Comparison of ENCODE assay signal across 8 mouse cellular contexts in genomic region chr19:31763951-31764800, GRCm38 (mm10). TPM values are rescaled to one million over a fixed set of nuclear protein-coding genes. Genes with fewer than 3 reads are reported as not detected.
A peak's percentile ranks its signal among the peaks of the same experiment; 100 is the strongest.
DNase-seq lines count a peak whose midpoint lies in the region; ATAC-seq and TF ChIP-seq lines count a peak whose summit lies in the region.

No protein-coding gene starts in this region.

- H3K27ac ChIP-seq in left cerebral cortex, adult 2 months: peak overlapping the region; percentile 44; the same call in 1 of the 2 replicates
- no peak overlapping the region for H3K27ac ChIP-seq in bone marrow macrophage, adult 2 months (ENCODE audit: insufficient read depth, low read depth, low read length)
- no peak overlapping the region; the same call in 1 of the 2 replicates for H3K27ac ChIP-seq in hindbrain, embryonic 16.5 days (ENCODE audit: low read depth, low read length)
- peak overlapping the region; percentile 36 for H3K27ac ChIP-seq in liver, embryonic 12.5 days
- no peak overlapping the region for H3K27ac ChIP-seq in midbrain, embryonic 16.5 days (ENCODE audit: low read length)

- under 1% methylated on average over 55 of the region's 56 CpGs for WGBS in hindbrain, embryonic 16.5 days
- under 1% methylated on average over 56 of the region's 56 CpGs for WGBS in liver, embryonic 12.5 days (ENCODE audit: insufficient replicate concordance)
- WGBS in midbrain, embryonic 16.5 days: under 1% methylated on average over 56 of the region's 56 CpGs

- H3K9ac ChIP-seq in hindbrain, embryonic 16.5 days (ENCODE audit: low read depth, low read length): peak overlapping the region; percentile 63
- peak overlapping the region; percentile 63 for H3K9ac ChIP-seq in liver, embryonic 12.5 days
- H3K9ac ChIP-seq in midbrain, embryonic 16.5 days (ENCODE audit: low read depth, low read length): peak overlapping the region; percentile 59

- peak; percentile 46; the same call in 1 of the 2 replicates for ATAC-seq in hindbrain, embryonic 16.5 days
- peak; percentile 46 for ATAC-seq in liver, embryonic 12.5 days
- ATAC-seq in midbrain, embryonic 16.5 days: peak; percentile 49

- H3K4me3 ChIP-seq in left cerebral cortex, adult 2 months: peak overlapping the region; percentile 53
- peak overlapping the region; percentile 62 for H3K4me3 ChIP-seq in bone marrow macrophage, adult 2 months (ENCODE audit: insufficient read depth, low read length)
- peak overlapping the region; percentile 58 for H3K4me3 ChIP-seq in hindbrain, embryonic 16.5 days (ENCODE audit: low read length)
- peak overlapping the region; percentile 65 for H3K4me3 ChIP-seq in liver, embryonic 12.5 days
- peak overlapping the region; percentile 46 for H3K4me3 ChIP-seq in midbrain, embryonic 16.5 days (ENCODE audit: low read depth, low read length)

- H3K9me3 ChIP-seq in hindbrain, embryonic 16.5 days (ENCODE audit: control insufficient read depth, low read length): no peaks in the 10 kb centered on the region
- H3K9me3 ChIP-seq in liver, embryonic 12.5 days (replicated peaks): no peaks in the 10 kb centered on the region
- no peaks in the 10 kb centered on the region for H3K9me3 ChIP-seq in midbrain, embryonic 16.5 days (replicated peaks; ENCODE audit: control insufficient read depth, low read length, poor library complexity, severe bottlenecking)

- peaks cover 8% of the 10 kb centered on the region for H3K4me1 ChIP-seq in bone marrow macrophage, adult 2 months (ENCODE audit: control insufficient read depth, insufficient read depth, low read length)
- H3K4me1 ChIP-seq in hindbrain, embryonic 16.5 days (ENCODE audit: control insufficient read depth, insufficient read depth, low read depth, low read length): peaks cover 27% of the 10 kb centered on the region
- peaks cover 37% of the 10 kb centered on the region for H3K4me1 ChIP-seq in liver, embryonic 12.5 days
- peaks cover 26% of the 10 kb centered on the region; the same call in 1 of the 2 replicates for H3K4me1 ChIP-seq in midbrain, embryonic 16.5 days (ENCODE audit: control insufficient read depth, insufficient read depth, low read length)

- no peak; the same call in 1 of the 2 replicates for TF ChIP-seq CTCF in left cerebral cortex, adult 2 months (IDR thresholded peaks at IDR 0.05)
- TF ChIP-seq CTCF in bone marrow macrophage, adult 2 months (IDR thresholded peaks at IDR 0.05; ENCODE audit: low read depth, low read length): no peak

- intact Hi-C loops in left cerebral cortex, adult 2 months (cut with DNase I): no loop called here

- H3K4me2 ChIP-seq in hindbrain, embryonic 16.5 days (ENCODE audit: low read length): peak overlapping the region; percentile 99
- peak overlapping the region; percentile 88 for H3K4me2 ChIP-seq in liver, embryonic 12.5 days
- peak overlapping the region; percentile 95 for H3K4me2 ChIP-seq in midbrain, embryonic 16.5 days (ENCODE audit: low read length)

- no peak for TF ChIP-seq POLR2A in bone marrow macrophage, adult 2 months (IDR thresholded peaks at IDR 0.05; ENCODE audit: borderline replicate concordance, low read depth, low read length)

- H3K36me3 ChIP-seq in hindbrain, embryonic 16.5 days (ENCODE audit: control insufficient read depth, insufficient read depth, low read length): no peaks in the 10 kb centered on the region
- no peaks in the 10 kb centered on the region for H3K36me3 ChIP-seq in liver, embryonic 12.5 days
- H3K36me3 ChIP-seq in midbrain, embryonic 16.5 days (ENCODE audit: control insufficient read depth, insufficient read depth, low read length): no peaks in the 10 kb centered on the region

- peaks cover 11% of the 10 kb centered on the region; the same call in 1 of the 2 replicates for H3K27me3 ChIP-seq in hindbrain, embryonic 16.5 days (replicated peaks; ENCODE audit: control insufficient read depth, insufficient read depth, low read length)
- H3K27me3 ChIP-seq in liver, embryonic 12.5 days (replicated peaks): peaks cover 43% of the 10 kb centered on the region
- peaks cover 14% of the 10 kb centered on the region for H3K27me3 ChIP-seq in midbrain, embryonic 16.5 days (ENCODE audit: control insufficient read depth, insufficient read depth, low read depth, low read length)

- DNase-seq in left cerebral cortex, adult 2 months (ENCODE audit: extremely low spot score in 1 of 2, low spot score in 2 of 2): peak; percentile 13 to 15
- no peak for DNase-seq in left cerebral cortex, adult 8-10 months (ENCODE audit: low spot score in 2 of 2)
- peak; percentile 12 for DNase-seq in gastrocnemius, postnatal 25 days
- DNase-seq in c-Kit-positive CD71-positive TER-119-positive erythroid progenitor cells, embryonic 14.5 days (ENCODE audit: low spot score): no peak

RNA-seq across cellular contexts. Expression of gene Prkg1, which starts 0.7 kb away (rescaled TPM):
- 10 to 100 TPM; 18.9 to 21.9 TPM for total RNA-seq in left cerebral cortex, adult 2 months (2021)
- 10 to 100 TPM; 13.9 to 18.1 (median 15.9) TPM for total RNA-seq in left cerebral cortex, adult 8-10 months (2022)
- polyA plus RNA-seq in bone marrow macrophage, adult 2 months (2012; ENCODE audit: insufficient read depth, insufficient read length, missing spikeins): 0.15 TPM in 1 of 2 replicates, not detected in the other
- total RNA-seq in gastrocnemius, postnatal 25 days (2021): 10 to 100 TPM; 28.2 to 36.5 TPM
- 4.8 and 5.1 TPM in 2 replicates for polyA plus RNA-seq in hindbrain, embryonic 16.5 days (2015; fragmentation: Nextera tagmentation; extraction: Ambion mirVana)
- 1.4 and 1.6 TPM in 2 replicates for polyA plus RNA-seq in liver, embryonic 12.5 days (2016; fragmentation: Nextera tagmentation; extraction: Ambion mirVana)
- 4.9 and 5.3 TPM in 2 replicates for polyA plus RNA-seq in midbrain, embryonic 16.5 days (2015; fragmentation: Nextera tagmentation; extraction: Ambion mirVana)

Comparison
In these comparisons a context has a peak if more than half of its experiments do, and no peak if none do; other contexts are left out.
1. DNase-seq: peak in left cerebral cortex, adult 2 months (2 of 2) and gastrocnemius, postnatal 25 days (single experiment); none in left cerebral cortex, adult 8-10 months (0 of 2) and c-Kit-positive CD71-positive TER-119-positive erythroid progenitor cells, embryonic 14.5 days (single experiment).
2. H3K27ac ChIP-seq: peak in left cerebral cortex, adult 2 months (single experiment) and liver, embryonic 12.5 days (single experiment); none in bone marrow macrophage, adult 2 months (single experiment), hindbrain, embryonic 16.5 days (single experiment) and midbrain, embryonic 16.5 days (single experiment).
3. Peak in every context shown above with its lines, with median percentiles within 50 percentile points of each other: H3K4me3 ChIP-seq, ATAC-seq, H3K4me2 ChIP-seq and H3K9ac ChIP-seq.